Mouse (Mus musculus) liver, embryonic 11.5 days (tissue): ENCODE results near the gene Exoc3l4. TPM values are rescaled to one million over a fixed set of nuclear protein-coding genes. Genes with fewer than 3 reads are reported as not detected.

ENCODE experiments used
- ATAC-seq: fragments of 200-750 bp; cut with Nextera tagmentation; replicated peaks from 2 replicates; pipeline ENCODE4 v1.8.0; 2017; ENCODE audit warnings: moderate number of reproducible peaks, mild to moderate bottlenecking, moderate TSS enrichment, moderate library complexity; ENCODE audit not compliant: low FRiP score
- DNase-seq: peaks from one replicate; pipeline ENCODE4 v3.0.0-alpha.2; 2017; ENCODE audit warnings: low spot score
- H3K27ac ChIP-seq: fragments of 300-500 bp; sonication (generic); 2 replicates; pipeline ENCODE4 v1.5.1; 2014; ENCODE audit warnings: mild to moderate bottlenecking, low read depth, low read length, control low read depth
- H3K27me3 ChIP-seq: fragments of 300-500 bp; sonication (generic); replicated peaks from 2 replicates; pipeline ENCODE4 v1.6.1; 2014; ENCODE audit warnings: low read length, mixed read lengths; ENCODE audit not compliant: control insufficient read depth, insufficient read depth
- H3K36me3 ChIP-seq: fragments of 300-500 bp; sonication (generic); 2 replicates; pipeline ENCODE4 v1.6.1; 2014; ENCODE audit warnings: mild to moderate bottlenecking, low read length, moderate library complexity, mixed read lengths; ENCODE audit not compliant: control insufficient read depth, insufficient read depth
- H3K4me1 ChIP-seq: fragments of 300-500 bp; sonication (generic); replicated peaks from 2 replicates; pipeline ENCODE4 v1.6.1; 2014; ENCODE audit warnings: low read length, mixed read lengths; ENCODE audit not compliant: control insufficient read depth, insufficient read depth
- H3K4me2 ChIP-seq: fragments of 300-500 bp; sonication (generic); 2 replicates; pipeline ENCODE4 v1.6.1; 2014; ENCODE audit warnings: mild to moderate bottlenecking, control low read depth, moderate library complexity
- H3K4me3 ChIP-seq: fragments of 300-500 bp; sonication (generic); 2 replicates; pipeline ENCODE4 v1.5.1; 2014; ENCODE audit warnings: low read depth, low read length, control low read depth
- H3K9ac ChIP-seq: fragments of 300-500 bp; sonication (generic); 2 replicates; pipeline ENCODE4 v1.6.1; 2014; ENCODE audit warnings: low read depth, low read length, control low read depth
- H3K9me3 ChIP-seq: fragments of 300-500 bp; sonication (generic); 2 replicates; pipeline ENCODE4 v1.6.1; 2016; ENCODE audit warnings: low read length, inconsistent platforms, mixed read lengths; ENCODE audit not compliant: control insufficient read depth
- WGBS: fragments of 180-500 bp; shearing (Covaris S2); extraction: QIAGEN DNeasy Blood & Tissue Kit; methylation state at CpG from one replicate; pipeline ENCODE4 v1.1.7; 2014; 5-methylcytosine and 5-hydroxymethylcytosine counted together
- polyA plus RNA-seq: library from polyadenylated mRNA; unstranded; fragments of >200 nt; fragmentation: Nextera tagmentation; extraction: Ambion mirVana; gene quantifications from 2 replicates; pipeline ENCODE4 v1.2.1, GENCODE M21; 2014

The Exoc3l4 gene
- polyA plus RNA-seq, 1 experiment from 2014 or later: 18.6 TPM

DNA sequence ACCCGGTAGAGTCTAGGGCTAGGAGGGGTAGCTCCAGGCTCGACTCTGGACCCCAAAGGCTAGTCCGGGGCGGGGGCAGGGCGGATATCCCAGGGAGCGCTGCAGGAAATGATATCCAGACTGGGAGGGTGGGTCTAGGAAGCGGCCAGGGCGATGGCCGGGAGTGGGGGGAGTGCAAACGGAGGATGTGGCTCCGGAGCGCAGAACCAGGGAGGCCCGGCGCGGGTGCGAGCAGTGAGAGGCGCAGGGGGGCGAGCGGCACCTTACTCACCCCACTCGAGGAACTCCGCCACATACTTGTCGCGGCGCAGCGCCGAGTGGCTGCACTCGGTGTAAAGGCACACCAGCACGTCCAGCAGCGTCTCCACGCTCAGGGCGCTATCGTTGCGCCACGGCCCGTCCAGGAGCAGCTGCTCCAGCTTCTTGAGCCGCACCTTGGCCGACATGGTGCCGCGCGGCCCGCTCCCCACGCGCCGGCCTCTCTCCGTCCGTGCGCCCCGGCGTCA lies 39.9 kb upstream of the Exoc3l4 start:
- Histone ChIP-seq H3K4me3 (peak overlapping the region; percentile 88), H3K9me3 (no peaks in the 10 kb centered on the region), H3K27me3 (peaks cover 24% of the 10 kb centered on the region), H3K36me3 (no peaks in the 10 kb centered on the region), H3K4me1 (peaks cover 12% of the 10 kb centered on the region), H3K27ac (peak overlapping the region; percentile 87), H3K4me2 (peak overlapping the region; percentile 88), H3K9ac (peak overlapping the region; percentile 81)
- under 1% methylated on average over 48 of the region's 49 CpGs for WGBS
- ATAC-seq (peak; percentile 32), DNase-seq (peak; percentile 72)

DNA sequence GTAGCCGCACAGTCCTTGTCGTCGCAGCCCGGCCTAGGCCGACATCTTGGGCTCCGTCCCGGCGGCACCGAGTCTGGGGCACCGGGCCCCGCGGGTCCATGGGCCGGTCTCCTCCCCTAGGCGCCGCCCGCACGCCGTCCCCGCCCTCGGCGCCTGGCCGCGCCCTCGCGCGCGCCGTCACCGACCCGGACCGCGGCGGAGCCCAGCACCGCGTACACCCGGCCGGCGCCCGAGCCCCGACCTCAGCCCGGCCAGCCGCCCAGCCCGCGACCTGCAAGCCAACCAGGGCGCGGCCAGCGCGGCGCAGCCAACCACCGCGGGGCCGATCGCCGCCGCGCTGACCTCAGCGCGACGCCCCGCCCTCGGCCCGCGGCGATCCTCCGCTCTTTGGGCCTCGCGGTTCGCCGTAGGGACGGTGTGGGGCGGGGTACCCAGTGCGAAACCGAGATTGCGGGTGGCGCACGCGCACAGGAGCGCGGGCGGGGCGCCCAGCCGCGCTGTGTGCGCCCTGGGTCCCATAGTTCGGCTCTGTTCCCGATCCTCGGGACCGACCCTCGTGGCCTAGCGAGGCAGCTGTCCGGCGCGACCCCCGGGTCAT lies 39.3 kb upstream of the Exoc3l4 start, which contains the start of gene Cdc42bpb:
TSS of gene Cdc42bpb (minus strand) at position 343 of the 598 bp plus-strand sequence.
- peaks cover 12% of the 10 kb centered on the region for H3K4me1 ChIP-seq
- H3K4me2 ChIP-seq: peak within 1 kb of the TSS; percentile 88
- H3K27me3 ChIP-seq: peaks cover 24% of the 10 kb centered on the region
- peak within 1 kb of the TSS; percentile 81 for H3K9ac ChIP-seq
- under 1% methylated on average over 91 of the region's 94 CpGs for WGBS
- H3K4me3 ChIP-seq: peak within 1 kb of the TSS; percentile 88
- peak; percentile 89 for ATAC-seq
- H3K27ac ChIP-seq: peak within 1 kb of the TSS; percentile 87
- DNase-seq: peak; percentile 87
- H3K9me3 ChIP-seq: no peaks in the 10 kb centered on the region
- no peaks in the 10 kb centered on the region for H3K36me3 ChIP-seq

DNA sequence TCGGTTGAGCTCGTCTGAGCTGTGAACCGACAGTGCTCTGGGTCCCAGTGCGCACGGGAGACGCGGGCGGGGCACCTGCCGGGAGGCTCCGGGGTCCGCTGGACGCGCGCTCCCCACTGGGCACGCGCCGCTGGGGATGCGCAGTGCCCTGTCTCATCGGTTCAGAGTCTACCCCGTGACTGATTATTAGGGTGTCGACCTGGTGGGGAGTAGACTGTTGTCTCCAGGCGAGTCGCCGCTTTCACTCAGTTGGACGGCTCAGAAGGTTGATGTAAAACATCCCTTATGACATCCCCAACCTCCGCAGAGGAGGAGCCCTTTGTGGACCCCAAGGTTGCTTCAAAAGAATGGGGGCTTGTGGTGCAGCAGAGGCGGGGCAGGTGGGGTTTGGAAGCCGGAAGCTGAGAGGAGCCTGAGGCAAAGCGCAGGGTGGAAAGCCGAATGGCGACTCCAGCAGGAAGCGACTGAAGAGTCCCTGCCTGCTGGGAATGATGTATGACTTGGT lies 38.8 kb upstream of the Exoc3l4 start:
- Histone ChIP-seq H3K27me3 (peaks cover 24% of the 10 kb centered on the region), H3K4me3 (peak overlapping the region; percentile 88), H3K4me1 (peaks cover 12% of the 10 kb centered on the region), H3K4me2 (peak overlapping the region; percentile 88), H3K27ac (peak overlapping the region; percentile 73), H3K36me3 (no peaks in the 10 kb centered on the region), H3K9ac (peak overlapping the region; percentile 81), H3K9me3 (no peaks in the 10 kb centered on the region)
- DNase-seq: no peak
- under 1% methylated on average over 32 of the region's 32 CpGs for WGBS
- ATAC-seq: peak; percentile 52

DNA sequence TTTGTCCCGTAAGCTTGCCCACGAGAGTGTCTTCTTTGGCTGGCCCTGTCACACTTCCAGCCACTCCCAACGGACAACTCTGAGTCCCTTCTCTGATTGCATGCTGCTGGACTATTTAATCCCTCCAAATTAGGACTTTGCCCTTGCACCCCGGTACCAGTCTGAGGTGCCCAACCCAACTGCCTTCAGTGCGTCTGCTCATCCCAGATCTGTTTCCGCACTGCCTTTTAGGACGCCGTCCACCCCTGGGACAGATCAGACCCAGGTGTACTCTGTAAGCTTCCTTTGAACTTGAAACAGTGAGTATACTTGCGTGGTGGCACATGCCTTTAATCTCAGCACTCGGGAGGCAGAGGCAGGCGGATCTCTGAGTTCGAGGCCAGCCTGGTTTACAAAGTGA lies 38.0 kb upstream of the Exoc3l4 start:
- Histone ChIP-seq H3K9ac (no peak overlapping the region), H3K9me3 (no peaks in the 10 kb centered on the region), H3K4me2 (peak overlapping the region; percentile 88; the same call in 1 of the 2 replicates), H3K4me1 (peaks cover 12% of the 10 kb centered on the region), H3K27me3 (peaks cover 24% of the 10 kb centered on the region), H3K36me3 (no peaks in the 10 kb centered on the region), H3K4me3 (no peak overlapping the region), H3K27ac (no peak overlapping the region)
- ATAC-seq (no peak), DNase-seq (no peak)
- WGBS: 69% methylated on average over 12 of the region's 12 CpGs

DNA sequence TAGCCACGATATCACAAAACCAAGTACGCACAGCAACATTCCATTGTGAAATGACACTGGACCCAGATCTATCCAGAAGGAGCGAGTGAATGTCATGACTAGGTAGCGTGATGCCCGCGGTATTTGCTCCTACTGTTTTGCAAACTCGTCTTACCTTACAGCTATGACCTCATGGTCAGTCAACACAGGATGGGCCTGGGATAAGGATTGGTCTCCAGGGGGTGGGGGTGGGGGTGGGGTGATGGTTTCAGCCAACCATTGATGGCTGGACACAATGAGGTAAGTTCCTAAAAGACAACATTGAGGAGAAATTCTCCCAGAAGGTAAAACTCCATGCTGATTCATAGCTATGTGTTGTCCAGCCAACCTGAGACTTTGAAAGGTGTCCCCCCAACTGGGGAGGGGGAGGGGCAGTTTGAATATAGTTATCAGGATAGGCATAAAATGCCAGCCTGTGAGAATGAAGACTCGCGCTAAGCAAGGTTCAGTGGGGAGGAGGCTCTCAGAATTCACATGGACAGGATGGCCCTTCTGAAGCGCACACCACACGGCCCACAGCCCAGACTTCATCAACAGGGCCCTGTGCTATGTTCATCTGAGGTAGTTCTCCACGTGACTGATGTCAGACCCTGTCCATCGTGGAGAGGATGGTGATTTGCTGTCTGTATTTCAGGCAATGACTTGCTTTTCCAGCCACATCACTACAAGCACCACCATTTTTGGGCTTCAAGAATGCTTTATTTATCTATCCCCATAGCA lies 30.8 kb upstream of the Exoc3l4 start:
- Histone ChIP-seq H3K27ac (no peak overlapping the region), H3K9ac (no peak overlapping the region), H3K9me3 (no peaks in the 10 kb centered on the region), H3K4me3 (no peak overlapping the region), H3K27me3 (no peaks in the 10 kb centered on the region; the same call in 1 of the 2 replicates), H3K36me3 (no peaks in the 10 kb centered on the region), H3K4me2 (no peak overlapping the region), H3K4me1 (peaks cover 7% of the 10 kb centered on the region; the same call in 1 of the 2 replicates)
- no peak for DNase-seq
- no peak for ATAC-seq
- WGBS: 76% methylated on average over 13 of the region's 13 CpGs

DNA sequence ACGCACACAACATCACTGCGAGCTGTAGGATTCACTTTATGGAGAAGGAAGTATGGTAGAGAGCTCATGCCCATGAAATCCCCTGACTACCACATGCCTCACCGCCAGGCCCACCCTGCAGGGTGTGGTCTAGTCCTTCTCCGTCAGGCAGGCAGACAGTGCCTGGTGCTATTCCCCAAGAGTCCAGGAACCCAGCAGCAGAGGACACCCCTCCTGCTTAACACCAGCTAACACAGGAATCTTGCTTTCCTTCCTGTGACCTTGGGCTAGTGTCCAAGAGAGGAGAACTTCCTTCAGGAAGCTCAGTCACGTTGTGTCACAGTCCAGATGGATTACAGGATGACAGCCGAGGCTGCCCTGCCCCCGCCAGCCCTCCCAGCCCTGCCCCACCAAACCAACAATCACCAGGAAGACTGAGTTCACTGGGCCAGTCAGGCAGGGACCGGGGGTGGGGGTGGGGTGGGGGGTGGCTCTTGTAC lies 30.1 kb upstream of the Exoc3l4 start:
- 36% methylated on average over 8 of the region's 8 CpGs for WGBS
- ATAC-seq (peak; percentile 54), DNase-seq (no peak)
- H3K27me3 ChIP-seq: no peaks in the 10 kb centered on the region
- H3K9ac ChIP-seq: no peak overlapping the region
- H3K36me3 ChIP-seq: no peaks in the 10 kb centered on the region
- peaks cover 7% of the 10 kb centered on the region; the same call in 1 of the 2 replicates for H3K4me1 ChIP-seq
- no peak overlapping the region for H3K4me3 ChIP-seq
- H3K27ac ChIP-seq: no peak overlapping the region
- H3K9me3 ChIP-seq: no peaks in the 10 kb centered on the region
- H3K4me2 ChIP-seq: no peak overlapping the region

DNA sequence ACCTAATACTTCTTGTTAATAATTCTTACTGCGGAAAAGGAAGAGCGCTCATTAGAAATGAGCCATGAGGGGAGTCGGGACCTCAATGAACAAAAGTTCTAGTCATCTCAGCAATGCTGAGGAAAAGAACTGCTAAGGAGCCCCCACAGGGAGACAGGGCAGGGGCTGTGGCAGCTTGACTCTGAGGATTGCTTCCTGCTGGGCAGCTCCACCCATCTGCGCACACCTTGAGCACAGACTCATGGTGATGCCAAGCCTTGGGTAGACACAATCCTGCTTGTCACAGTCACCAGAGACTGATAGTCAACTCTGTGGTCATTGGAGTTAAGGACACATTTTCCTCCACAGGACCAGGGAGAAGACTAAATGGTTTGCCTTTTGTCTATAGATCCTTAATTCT lies 29.7 kb upstream of the Exoc3l4 start:
- peaks cover 7% of the 10 kb centered on the region; the same call in 1 of the 2 replicates for H3K4me1 ChIP-seq
- WGBS: 85% methylated on average over 4 of the region's 4 CpGs
- ATAC-seq (no peak), DNase-seq (no peak)
- no peaks in the 10 kb centered on the region for H3K36me3 ChIP-seq
- H3K27ac ChIP-seq: peak overlapping the region; percentile 46; the same call in 1 of the 2 replicates
- no peak overlapping the region for H3K4me2 ChIP-seq
- no peak overlapping the region for H3K4me3 ChIP-seq
- H3K9me3 ChIP-seq: no peaks in the 10 kb centered on the region
- no peaks in the 10 kb centered on the region for H3K27me3 ChIP-seq
- H3K9ac ChIP-seq: no peak overlapping the region

DNA sequence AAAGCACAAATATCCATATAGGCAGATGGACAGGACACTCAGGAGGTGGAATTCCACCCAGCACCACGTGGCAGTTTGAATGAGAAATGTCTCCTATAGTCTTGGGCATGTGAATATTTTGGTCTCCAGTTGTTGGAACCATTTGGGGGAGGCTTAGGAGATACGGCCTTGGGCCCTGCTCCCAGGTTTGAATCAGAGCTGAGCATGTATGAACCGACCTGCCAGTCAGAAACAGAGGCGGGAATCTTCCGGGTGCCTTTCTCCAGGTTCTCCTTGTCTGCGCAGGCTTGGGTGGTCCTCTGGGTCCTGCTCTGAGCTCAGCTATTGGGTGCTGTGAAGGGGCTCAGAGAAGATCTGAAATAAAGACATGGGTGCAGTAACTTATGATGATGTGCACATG lies 22.8 kb upstream of the Exoc3l4 start:
- DNase-seq: no peak
- 77% methylated on average over 6 of the region's 6 CpGs for WGBS
- H3K9me3 ChIP-seq: no peaks in the 10 kb centered on the region
- ATAC-seq: no peak
- no peaks in the 10 kb centered on the region for H3K36me3 ChIP-seq
- peaks cover 1% of the 10 kb centered on the region for H3K27me3 ChIP-seq
- no peaks in the 10 kb centered on the region for H3K4me1 ChIP-seq
- no peak overlapping the region for H3K9ac ChIP-seq
- no peak overlapping the region for H3K4me3 ChIP-seq
- no peak overlapping the region for H3K4me2 ChIP-seq
- no peak overlapping the region for H3K27ac ChIP-seq
